Mouse (Mus musculus) right cerebral cortex, adult 2 months (tissue): ENCODE data around the gene Psd4.

ENCODE experiments used
- DNase-seq, 2 experiments: peaks; one replicate each; pipeline ENCODE4 v3.0.0; 2021 to 2022; ENCODE audit warnings: low spot score in 2 of 2

Psd4 gene

GRCm38 (mm10) chr2:24435699-24436098 is 68.3 kb downstream of the Psd4 start:
- DNase-seq = no peak

- DNase-seq = no peak
Observed at GRCm38 (mm10) chr2:24440056-24440455, 72.7 kb downstream of the Psd4 start.

GRCm38 (mm10) chr2:24441899-24442298 is 74.5 kb downstream of the Psd4 start:
- DNase-seq = no peak

DNA sequence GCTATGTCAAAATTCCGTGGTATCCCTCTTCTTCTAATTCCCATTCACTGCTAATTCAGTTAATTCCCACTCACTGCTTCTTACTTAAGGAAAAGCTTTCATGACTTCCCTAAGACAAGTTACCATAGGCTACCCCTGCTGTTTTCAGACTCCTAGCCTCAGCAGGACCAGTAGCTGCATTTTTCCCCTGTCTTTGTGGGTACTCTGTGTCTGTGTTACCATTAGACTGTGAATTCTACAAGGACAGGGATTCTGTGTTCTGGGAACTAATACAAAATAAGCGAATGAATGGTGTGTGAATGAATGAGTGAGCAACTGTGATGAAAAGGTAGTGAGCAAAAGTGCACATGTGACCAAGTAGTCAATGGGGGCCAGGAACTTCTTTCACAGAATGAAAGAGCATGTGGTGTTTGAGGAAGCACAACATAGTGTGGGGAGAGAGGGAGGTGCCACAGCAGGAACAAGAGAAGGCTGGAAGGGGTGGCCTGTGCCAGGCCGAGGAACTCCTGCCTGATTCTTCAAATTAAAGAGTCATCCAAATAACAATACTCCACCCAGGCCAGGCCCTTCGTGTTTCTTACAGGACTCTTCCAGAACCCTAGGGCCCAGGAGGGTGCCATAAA is 75.0 kb downstream of the Psd4 start:
- DNase-seq = no peak

- no peak for DNase-seq
Observed at GRCm38 (mm10) chr2:24443256-24443790, 75.9 kb downstream of the Psd4 start.

- DNase-seq = no peak
Observed at GRCm38 (mm10) chr2:24449111-24449510, 81.7 kb downstream of the Psd4 start.

- no peak for DNase-seq
Observed at GRCm38 (mm10) chr2:24453206-24453605, 85.8 kb downstream of the Psd4 start.

DNA sequence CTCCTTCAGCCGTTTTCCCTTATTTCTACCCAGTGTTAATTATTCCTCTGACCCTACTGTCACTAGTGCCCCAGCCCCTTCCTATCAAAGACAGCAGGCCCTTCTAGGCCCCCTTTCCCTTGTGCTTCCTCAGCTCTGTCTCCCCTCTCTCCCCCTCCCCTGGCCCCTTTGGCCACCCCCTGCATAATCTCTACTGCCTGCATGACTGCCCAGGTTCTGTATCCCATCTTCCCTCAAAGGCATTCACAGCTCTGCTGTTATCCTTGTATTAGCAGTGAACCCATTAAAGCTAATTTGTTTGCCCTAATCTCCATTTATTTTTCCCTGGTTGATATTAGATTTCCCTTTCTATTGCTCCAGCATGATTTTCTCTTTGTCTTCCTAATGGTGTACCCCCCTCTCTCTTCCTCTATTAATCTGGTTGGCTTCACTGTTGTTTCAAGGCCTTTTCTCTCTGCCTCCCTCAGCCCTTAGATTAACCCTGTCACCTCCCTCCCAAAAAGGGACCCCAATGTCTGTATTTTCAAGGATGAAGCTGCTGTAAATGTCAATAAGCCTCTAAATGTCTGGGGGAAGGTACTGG is 87.1 kb downstream of the Psd4 start:
- DNase-seq = no peak

DNA sequence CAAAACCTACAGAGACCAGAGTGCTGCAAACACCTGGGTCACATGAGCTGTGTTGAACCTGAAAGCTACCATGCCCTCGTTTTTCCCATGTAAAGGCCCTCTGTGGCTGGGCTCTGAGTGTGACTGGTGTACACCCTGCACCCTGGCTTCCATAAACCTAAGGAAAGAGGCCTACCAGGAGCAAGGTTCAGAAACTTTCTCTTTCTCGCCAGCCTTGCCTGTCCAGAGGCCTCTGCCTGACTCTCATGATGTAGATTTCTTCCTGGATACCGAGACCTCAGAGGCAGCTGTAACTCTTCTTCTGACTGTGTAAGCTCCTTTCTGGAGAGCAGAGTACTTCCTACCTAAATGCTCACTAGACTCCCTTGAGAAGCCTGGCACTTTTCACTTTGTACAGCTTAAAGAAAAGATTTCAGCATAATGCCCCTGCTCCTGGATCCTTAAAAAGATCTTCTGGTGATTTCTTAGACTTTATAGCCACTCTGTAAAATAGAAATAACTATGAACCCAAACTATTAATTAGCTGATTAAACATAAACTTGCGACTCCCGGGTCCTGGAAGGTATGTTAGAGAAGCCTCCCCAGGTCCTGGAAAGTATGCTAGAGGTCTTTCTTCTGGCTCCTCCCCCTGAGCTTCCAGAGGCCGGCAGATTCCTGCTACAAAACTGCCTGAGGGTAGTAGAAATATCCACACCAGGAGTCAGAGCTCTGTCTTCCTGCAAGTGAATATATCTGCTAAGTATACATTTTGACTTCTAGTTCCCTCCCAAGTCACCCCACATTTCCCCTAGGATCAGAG is 87.9 kb downstream of the Psd4 start:
- DNase-seq = no peak

DNA sequence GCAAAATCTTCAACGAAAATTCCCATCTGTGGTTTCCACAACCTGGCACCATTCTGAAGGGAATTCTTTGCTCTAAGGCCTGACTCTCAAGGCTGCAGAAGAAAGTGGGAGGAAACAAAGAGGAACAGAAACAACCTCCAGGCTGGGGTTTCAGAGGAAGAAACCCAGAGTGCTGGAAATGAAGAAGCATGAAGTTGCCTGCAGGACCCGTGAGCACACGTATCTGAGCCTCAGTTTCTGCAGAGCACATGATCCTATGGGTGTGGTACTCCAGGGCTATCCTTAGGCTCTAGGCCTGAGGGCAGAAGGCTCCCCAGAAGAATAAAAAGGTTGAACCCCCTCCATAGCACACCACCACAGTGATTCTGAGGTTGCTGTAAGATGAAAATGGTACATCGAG is 89.5 kb downstream of the Psd4 start:
- DNase-seq = no peak

GRCm38 (mm10) chr2:24460112-24460807 is 92.9 kb downstream of the Psd4 start:
- no peak for DNase-seq

DNA sequence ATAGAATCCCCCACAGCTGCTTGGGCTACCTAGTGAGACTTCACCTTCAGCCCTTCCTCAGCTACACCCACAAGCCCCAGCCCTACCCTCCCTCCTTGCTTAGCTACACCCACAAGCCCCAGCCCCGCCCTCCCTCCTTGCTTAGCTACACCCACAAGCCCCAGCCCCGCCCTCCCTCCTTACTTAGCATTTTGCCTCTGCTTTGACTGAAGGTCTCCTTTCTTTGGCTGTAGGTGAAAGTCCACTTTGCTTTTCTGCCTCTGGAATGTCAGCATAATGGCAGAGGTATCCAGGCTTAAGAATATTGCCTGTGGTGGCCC is 93.4 kb downstream of the Psd4 start:
- no peak for DNase-seq
